Mouse (Mus musculus) heart, adult 8-10 months (tissue): ENCODE results near the gene Tssk1. TPM values are rescaled to one million over a fixed set of nuclear protein-coding genes. Genes with fewer than 3 reads are reported as not detected.

Experiments used
- DNase-seq: peaks from one replicate; pipeline ENCODE4 v3.0.0; 2022; ENCODE audit warnings: low spot score
- total RNA-seq, 4 experiments: library from RNA; stranded (reverse); gene quantifications; 2 replicates each; pipeline ENCODE4 v1.2.4; 2022

Tssk1 gene
- total RNA-seq = under 1 TPM in 3 of 4 experiments, not detected in 1; 0.17 to 0.33 (median 0.22) TPM

- no peak for DNase-seq
Observed at GRCm38 (mm10) chr16:17893923-17894322, at the start of gene Tssk1. Tssk1 (plus strand) TSS chr16:17894223.

GRCm38 (mm10) chr16:17848431-17848830, 45.6 kb upstream of the Tssk1 start:
- DNase-seq = no peak

- peak; percentile 55 for DNase-seq
Observed at GRCm38 (mm10) chr16:17848928-17849327, 45.1 kb upstream of the Tssk1 start.

- DNase-seq = no peak
Observed at GRCm38 (mm10) chr16:17849486-17849885, 44.5 kb upstream of the Tssk1 start.

- no peak for DNase-seq
Observed at GRCm38 (mm10) chr16:17851331-17851730, 42.7 kb upstream of the Tssk1 start.

- DNase-seq = no peak
Observed at GRCm38 (mm10) chr16:17851860-17852259, 42.2 kb upstream of the Tssk1 start.

- DNase-seq = no peak
Observed at GRCm38 (mm10) chr16:17853263-17853662, 40.8 kb upstream of the Tssk1 start.

- DNase-seq = no peak
Observed at GRCm38 (mm10) chr16:17857157-17857556, 36.9 kb upstream of the Tssk1 start.

GRCm38 (mm10) chr16:17858592-17858991, 35.4 kb upstream of the Tssk1 start:
- DNase-seq = no peak

- no peak for DNase-seq
Observed at GRCm38 (mm10) chr16:17865293-17865692, 28.7 kb upstream of the Tssk1 start.

- DNase-seq = no peak
Observed at GRCm38 (mm10) chr16:17865770-17866169, 28.3 kb upstream of the Tssk1 start.

- no peak for DNase-seq
Observed at GRCm38 (mm10) chr16:17871248-17871647, 22.8 kb upstream of the Tssk1 start.

GRCm38 (mm10) chr16:17872995-17873394, 21.0 kb upstream of the Tssk1 start:
- no peak for DNase-seq

GRCm38 (mm10) chr16:17875174-17875573, 18.8 kb upstream of the Tssk1 start:
- DNase-seq = no peak

- no peak for DNase-seq
Observed at GRCm38 (mm10) chr16:17876096-17876495, 17.9 kb upstream of the Tssk1 start.

- DNase-seq = no peak
Observed at GRCm38 (mm10) chr16:17879571-17879970, 14.5 kb upstream of the Tssk1 start.

- no peak for DNase-seq
Observed at GRCm38 (mm10) chr16:17882196-17882595, 11.8 kb upstream of the Tssk1 start.

GRCm38 (mm10) chr16:17884116-17884515, 9.9 kb upstream of the Tssk1 start:
- no peak for DNase-seq

GRCm38 (mm10) chr16:17889689-17890341, 4.2 kb upstream of the Tssk1 start:
- DNase-seq = no peak

- DNase-seq = no peak
Observed at GRCm38 (mm10) chr16:17890342-17890727, 3.7 kb upstream of the Tssk1 start.

- DNase-seq = peak; percentile 36
Observed at GRCm38 (mm10) chr16:17890917-17891566, 3.0 kb upstream of the Tssk1 start.

GRCm38 (mm10) chr16:17891567-17891959, 2.5 kb upstream of the Tssk1 start, which contains the start of gene Gm20518:
Gm20518 (minus strand) TSS chr16:17891671.
- DNase-seq = peak; percentile 98

GRCm38 (mm10) chr16:17892606-17893005, 1.4 kb upstream of the Tssk1 start:
- DNase-seq = peak; percentile 35
